Mouse (Mus musculus): ENCODE data around the gene Icam4.

GRCm38 (mm10) chr9:21027774-21028290, 1.3 kb upstream of the Icam4 start:
- no peak for TF ChIP-seq CTCF (IDR thresholded peaks at IDR 0.05; ENCODE audit: insufficient read depth, low read length)
- TF ChIP-seq POLR2A (IDR thresholded peaks at IDR 0.05; ENCODE audit: borderline replicate concordance, extremely low read depth, low read depth, low read length): no peak
